Mouse (Mus musculus): Measurements from ENCODE around the gene Zfp950.

GRCm38 (mm10) chr19:61048646-61049045 lies 92.0 kb downstream of the Zfp950 start:
- TF ChIP-seq TAL1 (IDR thresholded peaks at IDR 0.05; ENCODE audit: low read length) (no peak), GATA1 (IDR thresholded peaks at IDR 0.05; ENCODE audit: low read length) (no peak)

Measured in erythroblast, embryonic 14.5 days (primary cell).